Mouse (Mus musculus) right cerebral cortex, postnatal 4 days (tissue): Measurements from ENCODE around the gene Batf3.

Experiments
- DNase-seq: peaks from one replicate; pipeline ENCODE4 v3.0.0-alpha.2; 2022

The Batf3 gene

GRCm38 (mm10) chr1:191086960-191087359, 10.7 kb upstream of the Batf3 start:
- no peak for DNase-seq

- no peak for DNase-seq
These were observed 9.7 kb upstream of the Batf3 start for GRCm38 (mm10) chr1:191087955-191088354.

GRCm38 (mm10) chr1:191089355-191089754, 8.3 kb upstream of the Batf3 start:
- DNase-seq = no peak

GRCm38 (mm10) chr1:191092050-191092449, 5.6 kb upstream of the Batf3 start:
- no peak for DNase-seq

- DNase-seq = no peak
These were observed 4.1 kb upstream of the Batf3 start for GRCm38 (mm10) chr1:191093578-191093977.

GRCm38 (mm10) chr1:191095019-191095418, 2.6 kb upstream of the Batf3 start:
- DNase-seq = peak; percentile 14

- no peak for DNase-seq
These were observed 571 bp upstream of the Batf3 start for GRCm38 (mm10) chr1:191096871-191097681.

- DNase-seq = no peak
These were observed 1.5 kb downstream of the Batf3 start for GRCm38 (mm10) chr1:191099114-191099513.

DNA sequence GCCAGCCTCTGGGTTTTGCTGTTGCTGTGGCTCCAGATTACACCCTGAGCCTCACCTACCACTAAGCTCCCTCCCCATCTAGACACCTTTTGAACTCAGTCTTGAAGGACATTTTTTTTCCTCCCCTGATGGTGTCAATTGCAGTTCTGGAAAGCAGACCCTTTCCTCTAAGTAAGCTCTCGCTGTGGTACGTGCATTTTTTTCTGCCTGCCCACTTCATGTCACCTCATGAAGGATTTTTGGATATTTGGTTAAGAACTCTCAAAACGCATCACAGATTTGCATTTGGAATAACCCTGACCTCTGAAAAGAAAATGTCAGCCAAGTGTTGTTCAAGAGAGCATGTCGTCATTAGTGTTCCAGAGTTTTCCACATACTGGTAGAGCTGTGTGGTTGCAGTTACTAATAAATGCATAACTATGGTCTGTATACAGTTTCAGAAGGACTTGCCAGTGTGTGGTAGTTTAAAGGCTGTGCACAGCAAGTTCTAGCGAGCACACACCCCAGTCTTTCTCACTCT, 2.2 kb downstream of the Batf3 start:
- no peak for DNase-seq

DNA sequence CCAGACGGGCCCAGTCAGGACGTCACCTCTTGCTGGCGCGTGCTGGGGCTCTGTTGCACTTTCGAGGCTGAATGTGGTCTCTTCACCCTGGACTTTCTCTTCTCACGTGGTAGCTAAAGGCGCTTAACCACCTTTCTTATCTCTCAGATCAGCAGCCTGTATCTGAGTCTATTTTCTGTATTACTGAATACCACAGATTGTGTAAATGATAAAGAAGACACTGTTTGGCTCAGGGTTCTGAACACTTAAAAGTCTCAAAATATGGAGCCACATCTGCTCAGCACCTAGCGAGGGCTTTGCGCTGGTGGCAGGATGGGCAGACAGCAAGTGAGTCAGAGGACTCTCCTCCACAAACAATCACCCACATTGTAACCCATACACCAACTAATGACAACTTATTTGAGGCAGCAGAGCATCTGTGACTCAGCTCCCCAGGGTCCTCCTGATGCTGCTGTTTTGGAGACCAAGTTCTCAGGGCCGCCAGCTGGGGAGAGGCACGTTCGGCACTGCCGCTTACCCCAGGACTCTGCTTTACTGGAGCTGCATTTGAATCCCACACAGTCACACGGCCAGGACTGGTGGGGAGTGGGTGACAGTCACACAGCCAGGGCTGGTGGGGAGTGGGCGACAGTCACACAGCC, 5.2 kb downstream of the Batf3 start:
- DNase-seq = no peak

DNA sequence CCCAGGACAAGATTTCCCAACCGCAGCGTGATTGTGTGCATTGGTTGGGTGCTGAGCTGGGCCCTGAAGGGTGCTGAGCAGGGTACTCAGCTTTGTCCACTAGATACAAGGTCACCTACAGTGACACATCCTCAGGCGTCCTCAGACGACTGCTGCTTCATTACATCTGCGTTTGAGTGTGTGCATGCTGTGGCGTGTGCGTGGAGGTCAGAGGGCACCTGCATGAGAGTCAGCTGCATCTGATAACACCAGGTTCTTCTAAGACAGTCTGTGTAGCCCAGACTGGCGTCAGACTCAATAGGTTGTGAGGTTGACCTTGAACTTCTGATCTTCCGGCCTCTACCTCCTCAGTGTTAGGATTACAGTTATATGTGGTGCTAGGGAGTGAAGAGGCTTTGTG, 7.6 kb downstream of the Batf3 start:
- no peak for DNase-seq

GRCm38 (mm10) chr1:191107306-191107705, 9.7 kb downstream of the Batf3 start:
- no peak for DNase-seq

GRCm38 (mm10) chr1:191109907-191110306, 12.3 kb downstream of the Batf3 start:
- no peak for DNase-seq

DNA sequence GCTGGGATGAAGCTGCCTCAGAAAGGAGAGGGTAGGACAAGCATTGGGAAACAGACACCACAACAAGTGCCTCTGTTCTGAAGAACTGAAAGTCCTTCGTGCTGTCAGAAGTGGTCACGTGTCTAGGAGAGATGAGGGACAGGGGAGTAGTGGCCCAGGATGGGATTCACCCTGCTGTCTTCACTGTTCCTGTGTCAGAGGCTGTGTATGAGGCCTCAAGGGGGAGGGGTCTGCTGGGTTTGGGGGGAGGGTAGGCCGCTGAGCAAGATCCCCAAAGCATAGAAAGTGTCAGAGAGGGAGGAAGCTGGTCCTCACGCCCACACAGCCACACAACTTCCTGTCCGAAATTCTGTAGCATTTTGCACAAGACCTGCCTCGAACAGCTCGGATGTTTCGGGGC, 13.5 kb downstream of the Batf3 start:
- no peak for DNase-seq

- no peak for DNase-seq
These were observed 17.2 kb downstream of the Batf3 start for GRCm38 (mm10) chr1:191114868-191115267.

DNA sequence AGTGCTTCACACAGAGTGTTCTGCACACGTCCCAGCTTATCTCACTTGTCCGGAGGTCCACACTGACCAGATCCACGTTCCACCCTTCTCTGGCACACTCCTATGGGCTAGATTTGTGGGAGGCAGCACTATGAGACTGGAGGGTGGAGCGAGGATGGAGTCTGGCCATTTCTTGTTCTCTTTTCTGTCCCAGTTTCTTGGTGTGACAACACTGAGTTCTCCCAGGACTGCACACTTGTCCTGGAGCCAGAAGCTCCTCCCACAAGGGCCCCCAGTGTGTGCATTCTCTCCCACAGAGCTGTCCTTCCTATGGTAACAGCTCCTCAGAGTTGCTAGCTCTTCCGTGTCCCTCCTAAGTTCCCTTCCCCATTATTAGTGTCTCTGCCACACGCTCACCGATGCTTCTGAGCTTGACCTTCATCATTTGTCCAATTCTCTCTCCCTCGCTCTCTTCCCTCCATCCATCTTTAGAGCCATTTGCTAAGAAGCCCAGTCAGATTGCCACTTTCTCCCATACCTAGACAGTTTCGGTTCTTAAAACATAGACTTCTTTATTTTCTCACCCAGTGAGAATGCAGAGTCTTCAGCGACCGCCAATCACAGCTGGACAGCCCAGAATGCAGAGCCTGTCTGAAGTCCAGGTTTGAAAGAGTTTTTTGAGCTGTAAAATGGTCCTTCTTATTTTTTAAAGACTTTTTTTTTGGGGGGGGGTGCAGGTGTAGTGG, 18.0 kb downstream of the Batf3 start:
- no peak for DNase-seq

- no peak for DNase-seq
These were observed 25.1 kb downstream of the Batf3 start for GRCm38 (mm10) chr1:191122744-191123143.

DNA sequence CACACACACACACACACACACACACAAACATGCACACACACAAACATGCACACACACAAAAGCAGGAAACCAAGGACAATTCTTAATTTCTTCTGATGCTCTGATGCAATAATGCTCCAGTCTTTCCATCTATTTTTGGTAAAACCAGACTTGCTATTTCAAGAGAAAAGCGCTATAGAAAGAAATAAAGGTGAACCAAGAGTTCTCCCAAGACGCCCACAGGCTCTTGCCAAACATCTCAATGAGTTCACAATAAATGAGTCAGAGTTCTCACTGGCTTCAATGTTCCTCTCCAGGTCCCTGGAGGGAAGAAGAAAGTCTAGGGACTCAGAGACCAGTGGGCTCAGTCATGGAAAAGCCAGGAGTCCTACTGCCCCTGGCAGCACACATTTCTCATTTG, 26.0 kb downstream of the Batf3 start:
- no peak for DNase-seq

- DNase-seq = no peak
These were observed 26.6 kb downstream of the Batf3 start for GRCm38 (mm10) chr1:191124288-191124687.

DNA sequence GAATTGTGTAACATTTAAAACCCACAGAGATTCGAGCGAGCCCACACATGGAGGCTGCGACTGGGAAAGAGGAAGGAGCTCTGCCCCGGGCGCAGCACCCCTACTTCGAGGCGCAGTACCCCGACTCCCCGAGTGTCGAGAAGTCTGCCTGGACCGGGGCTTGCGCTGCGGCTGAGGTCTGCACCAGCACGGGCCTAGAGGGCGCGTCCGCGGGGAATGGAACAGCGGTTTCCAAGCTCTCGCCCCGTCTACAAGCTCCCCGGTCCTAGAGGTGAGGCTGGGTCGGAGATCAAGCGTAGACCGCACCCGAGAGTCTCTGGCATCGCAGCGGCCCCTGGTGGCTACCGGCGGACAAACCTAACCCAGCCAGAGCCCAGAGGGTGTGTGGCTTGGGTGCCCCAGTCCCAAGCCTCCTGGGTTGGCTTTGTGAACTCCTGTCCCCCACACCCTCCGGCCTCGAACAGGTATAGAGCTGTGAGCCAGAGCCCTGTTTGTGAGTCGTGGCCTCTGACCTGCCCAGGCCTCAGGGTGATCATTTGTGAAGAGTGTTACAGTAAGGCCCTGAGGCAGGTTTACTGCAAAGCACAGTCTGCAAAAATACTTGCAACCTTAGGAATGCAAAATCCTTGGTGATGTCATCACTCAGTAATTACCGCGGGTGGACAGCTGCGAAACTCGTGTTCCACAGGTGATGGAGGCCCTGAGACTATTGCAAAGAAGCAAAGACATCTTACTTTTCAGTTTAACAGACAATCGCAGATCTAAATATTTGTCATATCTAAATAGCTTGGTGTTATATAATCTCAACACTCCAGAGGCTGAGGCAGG, 28.4 kb downstream of the Batf3 start:
- peak; percentile 47 for DNase-seq

GRCm38 (mm10) chr1:191131692-191132091, 34.0 kb downstream of the Batf3 start:
- DNase-seq = no peak

DNA sequence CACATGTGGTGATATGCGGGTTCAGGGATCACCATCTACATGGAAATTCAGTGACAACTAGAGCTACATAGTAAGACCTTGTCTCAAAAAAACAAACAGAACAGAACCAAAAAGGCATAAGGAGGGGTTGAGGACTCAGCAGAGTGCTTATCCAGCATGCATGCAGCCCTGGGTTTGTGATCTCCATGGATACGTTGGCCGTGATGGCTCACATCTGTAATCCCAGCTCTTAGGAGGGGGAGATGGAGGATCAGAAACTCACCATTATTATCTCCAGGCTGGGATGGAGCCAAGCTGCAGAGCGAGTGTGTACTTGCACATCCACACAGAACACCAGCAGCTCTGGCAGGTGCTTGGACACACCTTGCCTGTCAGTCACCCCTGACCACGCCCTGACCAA, 34.6 kb downstream of the Batf3 start:
- no peak for DNase-seq

DNA sequence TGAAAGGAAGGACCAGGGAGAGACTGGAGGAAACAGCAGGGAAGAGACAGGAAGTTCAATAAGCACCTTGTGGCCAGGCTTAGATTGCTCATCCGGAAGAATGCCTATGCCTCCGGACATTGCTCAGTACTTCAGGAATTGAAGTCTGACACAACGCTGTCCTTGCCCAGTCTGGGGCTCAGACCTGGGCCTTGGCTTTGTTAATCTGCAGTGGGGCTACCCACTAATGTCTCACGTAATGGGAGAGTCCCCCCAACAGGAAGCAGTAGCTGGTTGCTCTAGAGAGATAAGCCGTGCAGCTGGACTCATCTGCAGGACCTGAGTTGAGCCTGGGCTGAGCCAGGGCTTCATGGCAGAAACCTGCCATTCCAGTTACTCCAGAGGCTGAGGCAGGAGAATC, 35.3 kb downstream of the Batf3 start:
- no peak for DNase-seq
